Mouse (Mus musculus) thymus, postnatal 10 days (tissue): Measurements from ENCODE around the gene Paxbp1.
A peak's percentile ranks its signal among the peaks of the same experiment; 100 is the strongest.
"Not testable (repeated sequence)": the region's sequence is repeated elsewhere in the genome, so short reads cannot be mapped to it uniquely, and the experiment has no call there.

Experiments
- DNase-seq, 2 experiments: peaks; one replicate each; pipeline ENCODE4 v3.0.0; 2021; ENCODE audit warnings: low spot score in 2 of 2

The Paxbp1 gene

DNA sequence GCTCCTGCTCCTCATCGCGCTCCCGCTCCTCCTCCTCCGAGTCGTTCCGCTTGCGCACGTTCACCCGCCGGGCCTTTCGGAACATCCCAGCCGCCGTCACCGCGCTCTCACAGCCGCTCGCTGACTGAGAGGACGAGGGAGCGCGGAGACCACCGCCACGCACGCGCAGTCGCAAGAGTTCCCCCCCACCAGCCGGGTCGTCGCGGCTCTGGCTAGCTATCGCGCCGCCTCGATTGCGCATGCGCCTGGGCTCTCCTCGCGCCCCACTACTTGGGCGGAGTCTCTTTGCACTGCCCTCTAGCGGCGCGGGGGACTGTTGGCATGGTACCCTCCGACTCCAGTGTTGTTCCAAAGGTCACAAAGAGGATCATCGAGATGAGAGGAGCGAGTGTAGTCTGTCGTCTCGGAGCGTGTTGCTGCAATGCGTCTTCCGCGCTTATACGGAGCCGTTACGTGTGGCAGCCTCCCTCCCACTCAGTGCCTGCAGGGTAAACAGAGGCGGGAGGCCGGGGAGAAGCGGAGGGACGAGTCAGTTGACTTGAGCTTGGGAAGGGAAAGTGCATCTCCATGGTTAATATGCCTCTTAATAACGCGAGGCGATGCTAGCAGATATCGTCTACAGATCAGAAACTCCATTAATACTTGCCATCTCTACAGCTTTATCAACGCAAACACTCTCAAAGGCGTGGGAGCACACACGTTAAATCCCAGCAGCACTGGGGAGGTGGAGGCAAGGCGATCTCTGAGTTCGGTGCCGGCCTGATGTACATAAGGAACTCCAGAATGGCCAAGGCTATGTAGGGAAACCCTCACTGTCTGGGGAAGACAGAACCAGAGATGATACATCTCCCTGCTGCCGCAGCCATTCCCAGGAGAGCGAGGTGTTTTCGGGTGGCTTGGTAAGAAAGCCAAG lies at the start of gene Paxbp1:
Gene Paxbp1, minus strand, starts transcription at position 274 of the 913 bp plus-strand sequence.
- peak; percentile 98 to 100 for DNase-seq

DNA sequence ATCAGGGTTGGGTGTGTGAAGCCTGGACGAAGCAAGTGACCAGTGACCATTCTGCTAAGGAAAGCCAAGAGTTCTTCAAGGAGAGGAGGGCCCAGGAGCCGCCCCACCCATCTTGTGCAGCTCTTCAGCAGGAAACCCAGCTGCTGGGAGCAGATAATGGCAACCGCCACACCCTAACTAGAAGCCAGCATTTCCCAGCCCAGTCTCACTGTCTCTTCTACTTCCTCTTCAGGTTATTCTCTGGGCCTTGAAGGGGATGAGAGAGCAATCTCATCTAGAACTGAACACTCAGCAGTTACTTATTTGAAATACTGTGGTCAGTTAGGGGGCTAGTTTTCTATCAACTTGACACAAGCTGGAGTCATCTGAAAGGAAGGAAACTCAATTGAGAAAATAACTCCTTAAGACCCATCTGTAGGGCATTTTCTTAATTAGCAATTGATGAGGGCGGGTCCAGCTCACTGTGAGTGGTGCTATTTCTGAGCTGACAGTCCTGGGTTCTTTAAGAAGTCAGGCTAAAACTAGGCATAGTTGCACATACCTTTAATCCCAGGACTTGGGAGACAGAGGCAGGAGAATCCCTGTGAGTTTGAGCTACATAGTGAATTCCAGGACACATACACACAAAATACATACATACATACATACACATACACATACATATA lies 42.4 kb upstream of the Paxbp1 start:
- no peak for DNase-seq

GRCm38 (mm10) chr16:91085239-91085825 lies 41.0 kb upstream of the Paxbp1 start:
- DNase-seq: no peak

DNA sequence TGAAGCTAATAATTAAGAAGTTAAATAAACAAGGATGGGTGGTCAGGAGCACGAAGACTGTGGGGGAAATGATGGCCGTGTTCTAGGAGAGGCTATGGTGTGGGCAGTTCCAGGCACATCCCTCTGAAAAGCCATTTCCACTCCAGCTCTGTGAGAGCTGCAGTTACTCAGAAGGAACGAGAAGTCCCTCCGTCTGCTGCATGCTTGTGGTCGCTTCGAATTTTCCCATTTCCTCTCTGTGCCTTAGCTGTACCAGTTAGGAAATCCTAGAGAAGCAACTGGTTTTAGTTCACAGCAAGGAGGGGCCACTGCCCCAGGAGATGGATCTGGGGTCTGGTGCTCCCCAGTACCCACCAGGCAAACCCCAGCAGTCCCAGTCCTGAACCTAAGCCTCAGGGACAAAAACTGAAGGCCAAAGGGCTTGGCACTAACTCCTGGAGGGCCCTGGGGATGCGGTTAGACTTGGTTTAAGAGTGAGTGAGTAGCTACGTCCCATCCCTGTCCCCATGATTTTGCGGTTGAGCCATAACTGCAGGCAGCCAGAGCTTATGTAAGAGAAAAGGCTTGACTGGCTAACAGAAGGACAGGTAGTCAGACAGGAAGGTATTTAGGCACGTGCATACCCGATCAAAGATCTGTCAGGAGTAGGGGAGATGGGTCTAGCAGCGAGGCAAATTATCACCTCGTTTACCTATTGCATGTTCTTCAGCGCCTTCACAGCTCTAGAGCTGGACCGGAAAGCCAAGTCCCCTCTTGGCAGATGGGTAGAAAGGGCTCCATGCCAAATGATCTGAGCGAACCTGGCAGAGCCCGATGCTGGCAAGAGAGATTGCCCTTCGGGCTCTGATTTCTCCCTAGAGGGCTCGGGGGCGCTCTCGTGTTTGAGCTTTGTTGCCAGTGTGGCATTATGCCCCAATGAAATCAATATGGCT lies 40.2 kb upstream of the Paxbp1 start:
- no peak for DNase-seq

DNA sequence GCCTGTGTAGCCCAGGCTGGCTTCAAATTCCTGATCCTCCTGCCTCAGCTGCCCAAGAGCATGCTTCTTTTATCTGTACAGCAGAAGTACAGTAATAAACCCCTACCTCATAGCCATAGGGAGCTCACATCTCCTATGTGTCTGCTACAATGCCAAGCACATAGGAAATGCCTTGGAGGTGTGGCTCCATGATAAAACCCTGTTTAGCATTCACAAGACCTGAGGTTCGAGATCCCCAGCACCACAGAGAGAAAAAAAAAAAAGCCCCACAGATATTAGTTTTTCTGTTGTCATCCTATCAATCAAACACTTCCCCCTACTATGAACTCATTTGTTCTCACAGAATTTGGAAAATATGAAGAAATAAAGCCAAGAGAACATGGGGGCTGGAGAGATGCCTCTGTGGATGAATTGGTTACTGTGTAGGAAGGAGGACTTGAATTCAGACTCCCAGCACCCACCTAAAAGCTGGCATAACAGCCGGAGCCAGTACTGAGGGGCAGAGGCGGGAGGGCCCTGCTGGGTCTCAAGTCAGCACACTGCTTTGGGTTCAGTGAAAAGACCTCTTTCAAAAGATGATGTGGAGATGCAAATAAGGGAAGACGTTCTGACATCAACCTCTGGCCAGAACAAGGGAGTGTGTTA lies 38.8 kb upstream of the Paxbp1 start:
- DNase-seq: no peak

GRCm38 (mm10) chr16:91081508-91081907 lies 37.2 kb upstream of the Paxbp1 start:
- DNase-seq: peak; percentile 44 to 78

- DNase-seq: peak; percentile 34 to 70
These were observed 31.8 kb upstream of the Paxbp1 start for GRCm38 (mm10) chr16:91076180-91076579.

DNA sequence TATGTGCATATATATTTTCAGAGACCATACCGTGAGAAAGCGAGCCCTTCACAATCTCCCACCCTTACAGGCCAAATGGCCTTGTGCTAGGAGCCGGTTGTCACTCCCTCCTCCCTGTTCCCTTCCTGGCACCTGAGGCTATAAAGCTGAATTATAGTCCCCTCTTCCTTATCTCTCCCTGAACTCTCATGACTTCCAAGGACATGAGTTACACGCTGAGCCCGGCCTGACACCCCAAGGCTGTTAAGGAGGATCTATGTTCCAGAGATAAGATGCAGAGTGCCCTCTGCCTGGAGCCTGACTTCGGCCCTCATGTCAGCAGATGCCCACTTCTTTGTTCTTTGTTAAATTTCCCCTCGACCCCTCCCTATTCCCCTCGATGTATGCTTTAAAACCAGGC lies 31.1 kb upstream of the Paxbp1 start:
- not testable (repeated sequence) for DNase-seq

DNA sequence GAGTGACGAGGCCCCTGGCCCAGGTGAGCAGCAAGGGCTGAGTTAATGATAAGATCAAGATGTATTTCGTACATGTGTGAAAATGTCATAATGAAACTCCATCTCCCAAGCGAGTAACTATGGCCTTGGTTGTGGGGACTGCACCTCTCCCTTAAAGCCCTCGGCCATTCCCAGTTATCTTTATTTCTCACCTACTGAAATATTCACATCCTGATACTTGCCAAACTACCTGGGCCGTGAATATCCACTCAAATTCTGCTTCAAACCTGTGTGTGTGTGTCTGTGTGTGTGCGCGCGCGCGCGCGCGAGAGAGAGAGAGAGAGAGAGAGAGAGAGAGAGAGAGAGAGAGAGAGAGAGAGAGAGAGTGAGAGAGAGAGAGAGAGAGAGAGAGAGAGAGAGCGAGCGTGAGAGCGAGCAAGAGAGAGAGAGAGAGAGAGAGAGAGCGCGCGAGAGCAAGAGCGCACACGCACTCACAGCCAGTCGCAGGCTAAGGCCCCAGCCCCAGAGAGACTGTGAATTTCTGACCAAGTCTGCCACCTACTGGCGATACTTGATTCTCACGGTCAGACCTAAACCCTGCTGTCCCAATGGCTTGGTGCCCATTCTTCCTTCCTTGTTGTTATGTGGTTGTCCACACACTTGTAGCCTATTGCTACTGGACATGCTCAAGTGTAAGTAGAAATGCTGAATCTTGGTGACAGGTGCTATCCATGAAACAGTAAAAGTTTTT lies 29.0 kb upstream of the Paxbp1 start:
- peak; percentile 66 to 82 for DNase-seq

DNA sequence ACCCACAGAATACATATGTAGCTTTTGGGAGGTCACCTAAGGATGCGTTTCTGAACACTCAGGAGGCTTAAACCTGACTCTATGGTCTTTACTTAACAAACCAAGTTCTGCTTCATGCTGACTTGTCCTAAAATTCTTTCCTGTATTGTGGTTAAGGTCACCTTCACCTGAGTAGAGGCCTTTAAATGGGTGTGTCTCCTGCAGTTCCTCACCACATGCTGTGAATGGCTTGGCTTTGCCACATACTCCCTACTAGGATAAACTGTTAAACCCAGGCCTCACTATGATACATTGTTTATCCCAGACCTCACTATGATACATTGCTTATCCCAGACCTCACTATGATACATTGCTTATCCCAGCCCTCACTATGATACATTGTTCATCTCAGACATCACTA lies 27.9 kb upstream of the Paxbp1 start:
- no peak for DNase-seq

DNA sequence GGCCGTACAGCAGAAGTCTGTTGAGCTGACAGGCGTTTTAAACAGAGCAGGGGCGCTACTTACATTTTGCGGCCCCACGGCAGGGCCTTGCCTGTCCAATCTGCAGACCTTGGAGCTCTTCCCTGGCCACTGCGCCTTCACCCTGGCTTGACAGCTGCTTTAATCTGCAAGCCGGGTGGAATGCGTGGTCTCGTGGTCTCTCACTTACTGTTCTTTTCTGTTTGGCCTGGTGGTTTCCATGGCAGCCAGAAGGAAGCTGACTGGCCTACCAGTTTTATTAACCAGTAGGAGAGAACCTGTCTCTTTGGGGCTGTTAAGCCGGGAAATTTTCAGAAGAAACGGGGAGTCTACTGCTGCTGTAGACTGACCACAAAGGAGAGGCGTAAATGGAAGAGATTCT lies 24.6 kb upstream of the Paxbp1 start:
- no peak for DNase-seq

- no peak for DNase-seq
These were observed 22.8 kb upstream of the Paxbp1 start for GRCm38 (mm10) chr16:91067122-91067521.

DNA sequence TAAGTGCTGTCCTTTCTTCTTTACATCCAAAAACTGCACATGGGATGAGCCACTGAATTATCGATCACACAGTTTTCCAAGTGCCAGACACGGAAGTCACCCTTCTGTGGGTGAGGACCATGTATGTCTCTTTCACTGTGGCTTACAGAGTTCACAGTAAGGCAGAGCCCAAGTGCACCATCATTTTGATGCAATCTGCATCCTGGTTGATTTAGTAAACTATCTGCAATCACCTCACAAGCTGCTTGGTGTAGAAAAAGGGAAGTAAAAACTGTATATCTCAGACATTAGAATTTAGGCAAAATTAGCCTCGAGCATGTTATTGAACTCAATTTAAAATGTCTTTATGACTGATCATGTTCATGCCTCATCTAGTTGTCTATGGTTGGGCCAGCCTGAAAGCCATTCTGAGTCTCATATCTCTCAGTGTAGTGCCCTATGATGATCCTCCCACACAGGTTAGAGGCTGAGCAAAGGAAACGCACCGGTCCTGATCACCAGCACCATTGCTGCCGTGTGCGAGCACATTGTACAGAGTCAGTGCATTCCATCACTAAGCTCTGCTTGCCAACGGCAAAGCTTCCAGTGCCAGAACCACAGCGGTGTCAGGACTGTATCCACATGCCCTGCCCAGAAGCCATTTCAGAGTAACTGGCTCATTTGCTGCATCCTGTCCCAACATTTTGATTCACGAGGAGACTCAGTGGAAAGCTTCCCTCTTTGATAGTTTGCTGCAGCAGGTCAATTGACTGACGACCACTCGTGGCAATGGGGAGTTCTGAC lies 20.4 kb upstream of the Paxbp1 start:
- no peak for DNase-seq

DNA sequence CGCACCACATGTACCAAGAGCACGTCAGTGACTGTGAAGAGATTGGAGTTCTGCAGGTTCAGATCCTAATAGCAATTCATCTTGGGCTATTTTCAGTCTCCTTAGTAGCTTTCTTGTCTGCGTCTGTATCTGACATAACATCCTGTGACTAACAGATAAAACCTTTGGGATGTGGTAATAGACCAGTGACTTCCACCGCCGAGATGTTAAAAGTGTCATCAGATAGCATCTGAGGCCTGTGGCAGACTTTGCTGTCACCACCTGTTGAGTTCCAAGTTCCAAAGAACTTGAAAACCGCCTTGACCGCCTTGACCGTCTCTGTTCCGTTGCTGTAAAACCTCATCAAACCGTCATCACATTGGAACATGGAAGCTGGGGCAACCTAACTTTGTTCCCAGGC lies 19.4 kb upstream of the Paxbp1 start:
- DNase-seq: no peak

DNA sequence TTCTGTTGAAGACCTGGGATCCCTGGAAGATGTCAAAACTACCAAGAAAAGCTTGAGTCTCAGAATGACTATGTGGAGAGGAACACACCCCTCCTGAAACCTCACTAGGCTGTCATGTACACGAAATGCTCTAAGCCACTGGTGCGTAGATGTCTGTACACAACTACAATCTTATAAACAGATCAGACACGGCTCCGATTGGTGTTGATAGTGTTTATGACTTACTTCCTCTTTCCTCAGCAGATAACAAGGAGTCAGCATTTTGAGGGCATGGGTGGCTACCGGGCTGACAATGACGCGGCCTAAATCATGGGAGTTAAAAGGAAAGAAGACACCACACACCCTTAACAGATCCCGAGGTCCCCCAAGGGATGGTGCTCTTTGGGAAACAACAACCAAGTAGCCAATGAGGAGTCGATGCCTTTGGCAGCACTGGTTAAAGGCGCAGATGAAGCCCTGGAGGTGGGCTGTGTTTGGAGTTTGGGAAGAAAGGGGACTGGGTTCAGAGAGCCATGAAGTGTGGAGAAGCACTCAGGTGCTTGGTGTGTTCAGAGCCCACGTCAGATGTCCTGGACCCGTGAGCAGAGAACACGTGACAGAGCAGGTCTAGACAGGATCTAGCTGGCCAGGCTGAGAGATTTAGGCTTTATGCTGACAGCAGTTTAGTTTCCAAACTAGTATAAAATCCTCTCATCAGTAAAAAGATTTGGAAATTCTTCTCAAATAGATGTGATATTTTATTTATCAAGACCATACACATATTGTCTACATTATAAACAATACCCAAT lies 17.4 kb upstream of the Paxbp1 start:
- DNase-seq: no peak

DNA sequence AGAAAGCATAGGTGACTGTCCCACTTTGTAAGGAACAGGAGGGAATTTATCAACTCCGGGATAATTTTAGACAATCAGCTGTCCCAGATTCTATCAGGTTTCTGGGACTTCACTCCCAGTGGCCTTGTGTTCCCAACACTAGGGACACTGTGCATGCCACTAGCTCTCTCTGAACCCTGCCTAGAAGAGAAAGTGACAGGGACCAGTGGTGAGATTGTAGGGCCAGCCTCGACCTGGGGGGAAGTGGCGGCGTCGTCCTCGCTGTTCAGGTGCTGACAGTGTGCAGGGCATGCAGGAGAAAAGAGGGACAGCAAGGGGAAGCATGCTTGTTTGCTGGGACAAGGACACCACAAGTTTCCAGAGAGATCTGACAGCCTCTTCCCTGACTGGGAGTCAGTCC lies 13.4 kb upstream of the Paxbp1 start:
- no peak for DNase-seq

DNA sequence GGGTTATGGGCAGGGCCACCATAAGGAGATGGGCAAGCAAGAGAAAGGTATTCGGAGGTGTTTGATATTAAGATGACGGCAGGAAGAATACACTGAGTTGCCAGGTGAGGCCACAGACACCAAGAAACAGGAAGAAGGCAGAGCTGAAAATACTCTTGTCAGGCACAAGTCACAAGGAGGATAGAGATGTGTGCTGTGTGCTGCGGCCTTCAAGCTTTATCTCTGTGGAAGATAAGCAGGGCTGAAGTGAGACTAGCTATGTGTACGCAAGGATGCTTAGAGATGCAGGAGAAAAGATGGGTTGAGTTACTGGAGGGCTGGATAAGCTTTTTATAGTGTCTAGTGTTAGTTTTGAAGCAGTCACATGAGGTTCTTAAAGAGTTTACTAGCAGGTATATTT lies 12.9 kb upstream of the Paxbp1 start:
- DNase-seq: no peak

- peak; percentile 29 to 37 for DNase-seq
These were observed 11.9 kb upstream of the Paxbp1 start for GRCm38 (mm10) chr16:91056043-91056821.
